Mouse (Mus musculus): ENCODE measurements at regions not wholly inside any gene's neighbourhood (a gene's known extent, or its start where the extent isn't known, plus 50 kb on each side); places are given as distances from the start of the nearest gene placed in this dataset.

DNA sequence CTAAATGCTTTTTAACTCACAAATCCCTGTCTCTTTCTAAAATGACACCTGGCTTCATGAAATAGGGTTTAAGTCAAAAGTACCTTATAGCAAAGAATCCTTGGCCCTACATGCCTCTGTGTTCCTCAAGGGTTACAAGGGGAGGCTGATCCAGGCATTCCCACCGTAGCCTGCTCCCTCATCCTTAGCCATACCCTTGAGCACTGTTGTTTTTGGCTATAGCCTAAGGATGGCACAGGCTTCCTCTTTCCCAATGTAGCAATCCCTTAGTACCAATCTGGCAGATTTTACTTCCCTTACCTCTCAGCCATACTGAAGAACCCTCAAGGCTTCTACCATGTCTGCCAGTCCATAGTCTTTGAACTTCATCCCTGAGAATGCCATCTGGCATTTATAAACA lies 194.2 kb upstream of the Gm9747 start:
- Histone ChIP-seq H3K9me3 (ENCODE audit: control insufficient read depth, low read length) (no peaks in the 10 kb centered on the region), H3K4me2 (no peak overlapping the region), H3K4me3 (ENCODE audit: low read depth, low read length) (no peak overlapping the region), H3K4me1 (replicated peaks; ENCODE audit: control insufficient read depth, insufficient read depth, low read length) (no peaks in the 10 kb centered on the region), H3K27ac (ENCODE audit: low read depth, low read length) (no peak overlapping the region), H3K9ac (ENCODE audit: low read depth, low read length) (no peak overlapping the region), H3K36me3 (ENCODE audit: control insufficient read depth, insufficient read depth, low read length) (no peaks in the 10 kb centered on the region), H3K27me3 (replicated peaks; ENCODE audit: control insufficient read depth, insufficient read depth, low read length) (no peaks in the 10 kb centered on the region)
- ATAC-seq (replicated peaks; ENCODE audit: low FRiP score): no peak
- 72% methylated on average over 1 of the region's 1 CpGs for WGBS
- DNase-seq (ENCODE audit: low spot score): no peak

DNA sequence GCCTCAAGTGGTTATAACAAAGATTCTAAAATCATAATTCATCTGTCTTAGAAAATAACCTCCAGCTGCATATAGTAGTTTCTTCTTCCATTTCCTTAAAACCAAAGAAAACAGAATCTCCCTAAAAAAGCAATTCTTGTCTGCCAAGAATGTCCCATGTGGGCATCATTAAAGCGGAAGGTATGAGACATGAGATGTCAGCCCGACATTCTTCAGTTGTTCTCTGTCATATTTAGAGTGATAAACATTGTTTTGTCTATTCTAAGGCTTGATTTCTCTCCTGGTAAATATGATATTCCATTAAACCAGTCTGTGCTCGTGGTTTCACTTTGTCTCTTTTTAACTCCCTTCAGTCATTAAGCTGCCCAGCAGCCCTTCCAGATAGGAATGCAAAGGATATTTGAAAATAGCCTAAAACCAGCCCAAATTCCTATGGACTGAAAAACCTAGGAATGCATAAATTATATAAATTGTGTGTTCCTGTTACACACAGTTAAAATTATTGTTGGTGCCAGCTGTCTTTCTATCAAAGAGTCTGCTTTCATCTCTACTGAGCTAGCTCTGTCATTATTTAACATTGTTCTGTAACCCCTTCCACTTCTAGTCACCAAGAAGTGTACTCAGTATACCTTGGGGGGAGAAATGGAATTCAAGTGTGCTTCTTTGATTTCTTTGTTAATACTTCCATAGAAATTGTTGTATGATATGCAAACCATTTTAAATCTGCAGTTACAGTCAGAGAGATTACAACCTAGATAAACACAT lies 191.4 kb upstream of the Gm9747 start:
- Histone ChIP-seq H3K4me2 (no peak overlapping the region), H3K27ac (ENCODE audit: low read depth, low read length) (no peak overlapping the region), H3K27me3 (replicated peaks; ENCODE audit: control insufficient read depth, insufficient read depth, low read length) (no peaks in the 10 kb centered on the region), H3K9me3 (ENCODE audit: control insufficient read depth, low read length) (no peaks in the 10 kb centered on the region), H3K4me3 (ENCODE audit: low read depth, low read length) (no peak overlapping the region), H3K36me3 (ENCODE audit: control insufficient read depth, insufficient read depth, low read length) (no peaks in the 10 kb centered on the region), H3K9ac (ENCODE audit: low read depth, low read length) (no peak overlapping the region), H3K4me1 (replicated peaks; ENCODE audit: control insufficient read depth, insufficient read depth, low read length) (no peaks in the 10 kb centered on the region)
- DNase-seq (ENCODE audit: low spot score): no peak
- 62% methylated on average over 3 of the region's 3 CpGs for WGBS
- ATAC-seq (replicated peaks; ENCODE audit: low FRiP score): no peak

DNA sequence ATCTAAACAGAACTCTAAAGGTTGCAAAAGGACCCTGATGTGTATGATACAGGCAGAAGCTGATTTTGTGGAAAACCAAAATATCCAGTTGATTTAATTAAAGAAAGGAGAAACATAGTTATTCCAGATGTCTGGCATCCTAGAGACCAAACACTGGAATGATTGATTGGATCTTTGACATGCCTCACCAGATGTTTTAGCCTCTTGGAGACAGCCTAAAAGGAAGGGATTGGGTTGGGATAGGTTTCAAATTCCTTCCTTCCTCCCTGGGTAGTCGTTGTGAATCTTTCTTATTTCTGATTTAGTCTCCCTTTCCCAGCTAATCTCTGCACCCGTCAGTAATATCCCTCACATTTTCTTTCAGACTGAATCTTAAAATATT lies 190.9 kb upstream of the Gm9747 start:
- ATAC-seq (replicated peaks; ENCODE audit: low FRiP score): no peak
- WGBS: 41% methylated on average over 2 of the region's 2 CpGs
- no peak for DNase-seq (ENCODE audit: low spot score)

GRCm38 (mm10) chr1:82042527-82042926 lies 190.4 kb upstream of the Gm9747 start:
- no peaks in the 10 kb centered on the region for H3K4me1 ChIP-seq (replicated peaks; ENCODE audit: control insufficient read depth, insufficient read depth, low read length)
- H3K27me3 ChIP-seq (replicated peaks; ENCODE audit: control insufficient read depth, insufficient read depth, low read length): no peaks in the 10 kb centered on the region
- WGBS: 51% methylated on average over 3 of the region's 3 CpGs
- H3K9me3 ChIP-seq (ENCODE audit: control insufficient read depth, low read length): no peaks in the 10 kb centered on the region
- H3K27ac ChIP-seq (ENCODE audit: low read depth, low read length): no peak overlapping the region
- H3K9ac ChIP-seq (ENCODE audit: low read depth, low read length): no peak overlapping the region
- ATAC-seq (replicated peaks; ENCODE audit: low FRiP score): no peak
- H3K4me3 ChIP-seq (ENCODE audit: low read depth, low read length): no peak overlapping the region
- no peaks in the 10 kb centered on the region for H3K36me3 ChIP-seq (ENCODE audit: control insufficient read depth, insufficient read depth, low read length)
- DNase-seq (ENCODE audit: low spot score): no peak
- no peak overlapping the region for H3K4me2 ChIP-seq

More for the DNA sequence above, 190.9 kb upstream of the Gm9747 start:
- no peaks in the 10 kb centered on the region for H3K9me3 ChIP-seq (ENCODE audit: control insufficient read depth, low read length)
- H3K9ac ChIP-seq (ENCODE audit: low read depth, low read length): no peak overlapping the region
- H3K4me2 ChIP-seq: no peak overlapping the region
- no peaks in the 10 kb centered on the region for H3K36me3 ChIP-seq (ENCODE audit: control insufficient read depth, insufficient read depth, low read length)
- H3K27ac ChIP-seq (ENCODE audit: low read depth, low read length): no peak overlapping the region
- no peak overlapping the region for H3K4me3 ChIP-seq (ENCODE audit: low read depth, low read length)
- H3K27me3 ChIP-seq (replicated peaks; ENCODE audit: control insufficient read depth, insufficient read depth, low read length): no peaks in the 10 kb centered on the region
- H3K4me1 ChIP-seq (replicated peaks; ENCODE audit: control insufficient read depth, insufficient read depth, low read length): no peaks in the 10 kb centered on the region

DNA sequence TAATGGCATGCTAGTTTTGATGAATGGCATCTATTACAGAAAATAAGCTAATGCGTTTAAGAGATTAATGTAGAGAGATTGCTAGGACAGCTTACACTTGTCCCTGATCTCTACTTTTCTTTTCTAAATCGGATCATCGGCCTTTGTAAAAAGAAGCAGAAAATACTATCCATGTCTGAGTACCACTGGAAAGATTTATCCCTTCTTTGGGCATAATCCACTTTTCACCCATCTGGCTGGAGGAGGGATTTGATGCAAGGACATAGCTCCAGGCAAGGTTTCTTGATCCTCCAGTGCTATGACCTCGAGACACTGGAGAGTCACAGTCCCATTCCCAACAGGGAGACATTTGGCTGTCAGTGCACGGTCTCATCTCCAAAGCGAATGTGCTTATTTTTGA lies 166.6 kb upstream of the Gm9747 start:
- ATAC-seq (replicated peaks; ENCODE audit: low FRiP score): no peak

GRCm38 (mm10) chr1:82068571-82068970 lies 164.3 kb upstream of the Gm9747 start:
- H3K27ac ChIP-seq (ENCODE audit: low read depth, low read length): no peak overlapping the region
- no peak overlapping the region for H3K4me2 ChIP-seq
- H3K9ac ChIP-seq (ENCODE audit: low read depth, low read length): no peak overlapping the region
- H3K36me3 ChIP-seq (ENCODE audit: control insufficient read depth, insufficient read depth, low read length): no peaks in the 10 kb centered on the region
- DNase-seq (ENCODE audit: low spot score): no peak
- 90% methylated on average over 4 of the region's 4 CpGs for WGBS
- ATAC-seq (replicated peaks; ENCODE audit: low FRiP score): no peak
- H3K27me3 ChIP-seq (replicated peaks; ENCODE audit: control insufficient read depth, insufficient read depth, low read length): no peaks in the 10 kb centered on the region
- no peak overlapping the region for H3K4me3 ChIP-seq (ENCODE audit: low read depth, low read length)
- no peaks in the 10 kb centered on the region for H3K4me1 ChIP-seq (replicated peaks; ENCODE audit: control insufficient read depth, insufficient read depth, low read length)
- no peaks in the 10 kb centered on the region for H3K9me3 ChIP-seq (ENCODE audit: control insufficient read depth, low read length)

More for the DNA sequence above, 166.6 kb upstream of the Gm9747 start:
- H3K4me1 ChIP-seq (replicated peaks; ENCODE audit: control insufficient read depth, insufficient read depth, low read length): no peaks in the 10 kb centered on the region
- no peak overlapping the region for H3K27ac ChIP-seq (ENCODE audit: low read depth, low read length)
- no peak overlapping the region for H3K4me2 ChIP-seq
- H3K36me3 ChIP-seq (ENCODE audit: control insufficient read depth, insufficient read depth, low read length): no peaks in the 10 kb centered on the region
- H3K9me3 ChIP-seq (ENCODE audit: control insufficient read depth, low read length): no peaks in the 10 kb centered on the region
- H3K9ac ChIP-seq (ENCODE audit: low read depth, low read length): no peak overlapping the region
- DNase-seq (ENCODE audit: low spot score): no peak
- 80% methylated on average over 6 of the region's 6 CpGs for WGBS
- H3K27me3 ChIP-seq (replicated peaks; ENCODE audit: control insufficient read depth, insufficient read depth, low read length): no peaks in the 10 kb centered on the region
- H3K4me3 ChIP-seq (ENCODE audit: low read depth, low read length): no peak overlapping the region

DNA sequence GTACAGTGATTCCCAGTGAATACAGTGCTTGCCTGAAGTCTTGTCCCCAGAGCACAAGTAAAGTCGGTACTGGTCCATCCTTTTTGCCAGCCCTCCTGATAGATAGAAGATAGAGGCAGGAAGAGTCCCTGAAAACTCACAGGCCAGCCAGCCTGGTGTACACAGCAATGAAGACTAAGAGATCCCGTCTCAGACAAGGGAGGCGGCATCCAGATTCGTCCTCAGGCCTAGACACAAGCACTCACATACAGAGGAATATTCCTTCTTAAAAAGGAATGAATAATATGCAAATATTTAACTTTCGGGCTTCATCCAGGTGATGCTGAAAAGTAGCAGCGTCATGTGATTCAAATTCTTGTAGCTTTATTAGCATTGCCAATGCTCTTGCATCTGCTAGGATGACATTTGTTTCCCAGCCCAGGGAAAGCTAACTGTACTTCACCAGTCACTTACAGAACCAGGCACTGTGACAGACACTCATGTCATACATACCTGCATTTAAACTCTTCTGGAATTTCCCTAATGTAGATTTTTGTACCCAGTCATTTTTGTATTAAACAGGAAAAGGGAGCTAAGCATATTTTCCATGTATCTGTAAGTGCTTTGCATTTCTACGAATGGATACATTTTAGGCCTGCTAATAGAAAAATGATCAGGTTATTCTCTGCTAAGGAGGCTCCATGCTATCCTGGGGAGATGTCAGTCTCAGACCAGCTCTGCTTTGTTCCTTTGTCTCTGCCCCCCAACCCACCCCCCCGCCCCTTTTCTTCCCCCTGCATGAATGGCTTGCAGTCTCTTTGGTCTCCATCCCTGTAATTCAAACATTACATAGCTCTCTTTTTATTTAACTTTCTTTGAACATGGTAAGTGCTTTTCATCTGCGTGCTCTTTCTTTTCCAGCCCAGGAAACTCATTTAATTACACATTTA lies 162.5 kb upstream of the Gm9747 start:
- ATAC-seq (replicated peaks; ENCODE audit: low FRiP score): no peak
- WGBS: 75% methylated on average over 9 of the region's 9 CpGs

DNA sequence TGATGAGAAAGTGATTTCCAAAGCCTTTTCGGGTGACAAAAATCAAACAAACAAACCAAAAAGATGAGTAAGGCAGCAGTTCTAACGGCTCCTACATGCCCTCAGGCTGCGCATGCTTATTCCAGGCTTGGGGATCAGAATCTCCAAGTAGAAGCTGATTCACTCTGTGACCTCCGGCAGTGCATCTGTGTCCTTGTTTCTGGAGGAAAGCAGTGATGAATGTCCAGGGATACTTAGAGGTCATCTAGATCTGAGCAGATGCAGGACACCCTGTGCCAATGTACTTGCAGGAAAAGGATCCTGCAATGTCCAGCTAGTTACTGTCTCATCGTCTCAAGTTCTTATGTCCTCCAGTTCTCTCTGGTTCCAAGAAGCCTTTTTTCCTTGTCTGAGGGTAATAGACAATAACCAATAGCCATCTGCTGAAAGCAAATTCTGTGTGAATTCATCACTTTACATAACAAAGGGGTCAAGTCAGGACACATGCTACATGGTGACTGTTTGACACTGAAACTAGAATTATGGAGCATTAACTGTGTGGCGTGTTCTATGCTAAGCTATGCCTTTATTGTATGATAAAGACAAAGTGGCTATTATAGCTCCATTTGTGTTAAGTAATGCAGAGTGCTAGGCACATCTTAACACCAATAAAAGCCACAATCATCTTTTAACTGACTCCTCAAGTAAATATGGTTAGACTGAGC lies 143.6 kb upstream of the Gm9747 start:
- WGBS: 70% methylated on average over 6 of the region's 6 CpGs
- no peak overlapping the region for H3K27ac ChIP-seq (ENCODE audit: low read depth, low read length)
- H3K9me3 ChIP-seq (ENCODE audit: control insufficient read depth, low read length): no peaks in the 10 kb centered on the region
- H3K4me1 ChIP-seq (replicated peaks; ENCODE audit: control insufficient read depth, insufficient read depth, low read length): no peaks in the 10 kb centered on the region
- H3K27me3 ChIP-seq (replicated peaks; ENCODE audit: control insufficient read depth, insufficient read depth, low read length): no peaks in the 10 kb centered on the region
- no peak overlapping the region for H3K9ac ChIP-seq (ENCODE audit: low read depth, low read length)
- DNase-seq (ENCODE audit: low spot score) (no peak), ATAC-seq (replicated peaks; ENCODE audit: low FRiP score) (no peak)
- H3K36me3 ChIP-seq (ENCODE audit: control insufficient read depth, insufficient read depth, low read length): no peaks in the 10 kb centered on the region
- H3K4me2 ChIP-seq: no peak overlapping the region
- no peak overlapping the region for H3K4me3 ChIP-seq (ENCODE audit: low read depth, low read length)

More for the DNA sequence above, 162.5 kb upstream of the Gm9747 start:
- Histone ChIP-seq H3K4me2 (no peak overlapping the region), H3K36me3 (ENCODE audit: control insufficient read depth, insufficient read depth, low read length) (no peaks in the 10 kb centered on the region), H3K9ac (ENCODE audit: low read depth, low read length) (no peak overlapping the region), H3K4me1 (replicated peaks; ENCODE audit: control insufficient read depth, insufficient read depth, low read length) (no peaks in the 10 kb centered on the region), H3K9me3 (ENCODE audit: control insufficient read depth, low read length) (no peaks in the 10 kb centered on the region), H3K27me3 (replicated peaks; ENCODE audit: control insufficient read depth, insufficient read depth, low read length) (no peaks in the 10 kb centered on the region), H3K4me3 (ENCODE audit: low read depth, low read length) (no peak overlapping the region), H3K27ac (ENCODE audit: low read depth, low read length) (no peak overlapping the region)
- DNase-seq (ENCODE audit: low spot score): no peak

Measured in liver, embryonic 11.5 days (tissue).